Mouse (Mus musculus): ENCODE measurements around the gene Ppard.
"Not testable (repeated sequence)": the region's sequence is repeated elsewhere in the genome, so short reads cannot be mapped to it uniquely, and the experiment has no call there.

Ppard gene

DNA sequence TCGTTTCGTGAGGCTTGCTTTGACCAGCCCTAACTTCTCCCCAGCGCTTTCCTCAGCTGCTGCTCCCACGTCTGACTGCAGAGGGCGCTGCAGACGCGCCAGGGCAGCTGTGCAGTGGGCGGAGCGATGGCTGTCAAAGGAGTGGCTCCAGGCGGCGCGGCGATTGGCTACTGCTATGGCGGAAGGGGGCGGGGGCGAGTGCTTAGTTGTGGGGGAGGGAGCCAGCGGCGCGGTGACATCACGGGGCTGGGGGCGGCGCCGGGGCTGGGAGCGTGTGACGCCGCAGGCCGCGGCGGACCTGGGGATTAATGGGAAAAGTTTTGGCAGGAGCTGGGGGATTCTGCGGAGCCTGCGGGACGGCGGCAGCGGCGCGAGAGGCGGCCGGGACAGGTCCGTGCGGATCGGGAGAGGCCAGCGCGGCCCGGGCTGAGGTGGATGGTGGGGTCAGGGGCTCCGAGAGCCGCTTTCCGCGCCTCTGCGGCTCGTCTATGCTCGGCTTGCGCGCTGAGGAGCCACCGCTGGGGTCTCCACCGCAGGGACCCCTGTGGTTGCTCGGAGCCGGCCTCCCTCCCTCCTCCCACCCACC lies at the start of gene Ppard:
TSS of gene Ppard (plus strand) at position 226 of the 586 bp plus-strand sequence.
- peak; percentile 93 for DNase-seq (ENCODE audit: low read depth, low spot score)

DNA sequence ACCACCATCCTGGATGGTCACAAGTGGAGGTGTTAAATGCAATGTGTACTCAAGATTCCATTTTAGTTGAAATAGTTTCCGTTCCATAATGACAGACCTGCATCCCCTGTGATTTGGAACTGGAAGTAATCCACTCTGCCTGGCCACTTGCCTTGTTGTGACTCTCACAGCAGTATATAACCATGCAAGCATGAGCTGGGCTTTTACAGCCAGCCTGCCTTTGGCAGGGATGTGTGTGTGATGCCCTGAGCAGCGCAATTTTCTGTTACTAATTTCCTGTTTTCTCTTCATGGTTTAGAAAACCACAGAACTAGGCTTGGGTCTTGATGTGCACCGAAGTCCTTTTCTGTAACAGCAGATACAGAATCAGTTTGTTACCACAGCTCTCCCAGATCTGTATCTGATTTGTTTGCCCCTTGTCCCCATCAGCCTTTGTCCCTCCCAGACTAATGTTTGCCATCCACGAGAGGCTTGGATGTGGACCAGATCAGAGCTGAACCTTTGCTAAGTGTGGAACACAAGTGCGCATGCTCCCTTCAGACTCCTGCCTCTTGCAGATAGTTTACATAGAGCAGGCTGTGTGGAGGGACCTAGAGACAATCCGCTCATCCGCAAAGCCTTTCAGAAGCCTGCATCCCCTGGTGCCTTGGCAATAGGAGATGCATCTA lies 47.4 kb upstream of the Ppard start:
- no peak for DNase-seq (ENCODE audit: low read depth, low spot score)

DNA sequence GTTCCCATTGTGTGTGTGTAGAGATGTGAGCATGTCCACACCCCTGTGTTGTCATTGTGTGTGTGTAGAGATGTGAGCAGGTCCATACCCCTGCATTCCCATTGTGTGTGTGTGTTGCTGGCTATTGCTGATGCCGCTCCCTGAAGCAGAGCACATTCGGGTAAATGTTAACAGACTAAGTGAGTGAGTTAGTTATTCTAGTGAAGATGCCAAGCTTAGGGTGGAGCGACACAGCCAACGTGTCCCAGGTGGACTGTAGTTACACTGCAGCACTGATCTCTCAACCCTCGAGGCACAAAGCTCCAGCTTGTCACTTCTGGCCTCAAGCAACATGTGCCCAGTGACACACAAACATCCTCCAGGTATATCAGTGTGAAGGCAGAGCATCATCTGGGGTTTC lies 44.2 kb upstream of the Ppard start:
- no peak for DNase-seq (ENCODE audit: low read depth, low spot score)

DNA sequence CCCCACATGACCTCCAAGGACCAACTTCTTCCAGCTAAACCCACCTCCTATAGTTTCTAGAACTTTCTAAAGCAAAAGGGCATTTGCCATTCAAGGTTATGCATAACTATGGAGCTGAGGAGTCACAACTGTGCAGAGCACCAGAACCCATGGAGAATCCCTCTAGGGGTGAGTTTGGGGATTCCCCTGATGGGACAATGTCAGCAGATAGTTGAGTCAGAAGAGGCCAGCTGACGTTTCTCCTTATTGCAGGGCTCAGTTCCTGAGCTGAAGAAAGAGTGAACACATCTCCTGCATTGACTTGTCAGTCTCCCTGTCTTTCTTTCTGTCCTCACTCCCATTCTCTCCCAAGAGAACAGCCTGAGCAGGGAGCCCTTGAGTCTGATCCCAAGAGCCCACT lies 39.7 kb upstream of the Ppard start:
- DNase-seq (ENCODE audit: low read depth, low spot score): no peak

DNA sequence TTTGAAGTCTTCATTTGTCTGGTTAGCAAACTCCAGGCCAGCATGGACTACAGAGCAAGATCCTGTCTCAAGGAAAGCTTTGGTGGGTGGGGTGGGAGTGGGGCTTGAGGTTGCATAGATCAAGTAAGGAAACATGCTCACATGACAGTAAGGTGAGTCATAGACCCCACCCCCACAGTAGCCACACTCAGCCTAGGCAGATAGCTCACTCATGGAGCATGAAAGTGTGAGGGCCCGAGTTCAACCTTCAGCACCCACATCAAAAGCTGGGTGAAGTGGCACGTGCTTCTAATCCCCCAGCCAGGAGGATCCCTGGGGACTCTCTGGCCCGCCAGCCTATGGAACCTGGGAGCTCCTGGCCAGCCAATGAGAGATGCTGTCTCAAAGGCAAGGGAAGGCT lies 38.9 kb upstream of the Ppard start:
- no peak for DNase-seq (ENCODE audit: low read depth, low spot score)

DNA sequence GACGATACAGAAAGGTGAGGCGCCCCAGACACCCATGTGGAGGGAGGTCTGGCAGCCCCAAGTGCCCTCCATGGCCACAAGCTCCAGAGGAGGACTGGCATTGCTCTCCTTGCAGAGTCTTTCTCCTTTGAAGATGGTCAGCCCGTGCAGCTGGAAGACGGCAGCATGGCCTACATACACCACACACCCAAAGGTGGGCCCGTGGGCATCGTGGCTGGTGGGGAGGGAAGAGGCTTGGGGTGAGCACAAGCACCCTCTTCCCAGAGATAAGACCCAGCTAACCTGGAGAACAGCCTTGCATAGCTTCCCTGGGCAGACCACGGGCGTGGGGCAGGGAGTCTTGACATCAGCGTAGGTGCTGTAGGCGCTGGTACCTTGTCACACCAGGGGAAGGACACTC lies 37.5 kb upstream of the Ppard start:
- no peak for DNase-seq (ENCODE audit: low read depth, low spot score)

DNA sequence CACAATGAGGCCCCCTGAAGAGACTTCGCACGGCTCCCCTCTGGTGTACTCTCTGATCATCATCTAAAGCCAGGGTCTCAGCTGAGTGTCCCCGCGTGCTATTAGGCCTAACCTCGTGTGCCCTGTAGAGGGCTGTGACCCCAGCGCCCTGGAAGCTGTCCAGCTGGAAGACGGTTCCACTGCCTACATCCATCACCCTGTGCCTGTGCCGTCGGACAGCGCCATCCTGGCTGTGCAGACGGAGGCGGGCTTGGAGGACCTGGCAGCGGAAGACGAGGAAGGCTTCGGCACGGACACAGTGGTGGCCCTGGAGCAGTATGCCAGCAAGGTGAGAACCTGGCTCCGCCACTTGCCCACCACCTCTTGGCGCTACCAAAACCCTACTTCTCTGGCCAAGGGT lies 34.9 kb upstream of the Ppard start:
- no peak for DNase-seq (ENCODE audit: low read depth, low spot score)

DNA sequence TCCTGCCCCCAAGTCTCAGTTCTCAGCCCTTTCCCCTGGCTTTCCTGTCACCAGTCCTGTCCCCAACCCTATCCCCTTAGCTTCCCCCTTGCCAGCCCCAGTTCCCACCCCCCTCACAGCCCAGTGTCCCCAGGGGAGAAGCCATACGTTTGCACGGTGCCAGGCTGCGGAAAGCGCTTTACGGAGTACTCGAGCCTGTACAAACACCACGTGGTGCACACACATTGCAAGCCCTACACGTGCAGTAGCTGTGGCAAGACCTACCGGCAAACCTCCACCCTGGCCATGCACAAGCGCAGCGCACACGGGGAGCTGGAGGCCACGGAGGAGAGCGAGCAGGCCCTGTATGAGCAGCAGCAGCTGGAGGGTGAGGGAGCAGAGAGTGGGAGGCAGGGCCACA lies 30.5 kb upstream of the Ppard start:
- no peak for DNase-seq (ENCODE audit: low read depth, low spot score)

DNA sequence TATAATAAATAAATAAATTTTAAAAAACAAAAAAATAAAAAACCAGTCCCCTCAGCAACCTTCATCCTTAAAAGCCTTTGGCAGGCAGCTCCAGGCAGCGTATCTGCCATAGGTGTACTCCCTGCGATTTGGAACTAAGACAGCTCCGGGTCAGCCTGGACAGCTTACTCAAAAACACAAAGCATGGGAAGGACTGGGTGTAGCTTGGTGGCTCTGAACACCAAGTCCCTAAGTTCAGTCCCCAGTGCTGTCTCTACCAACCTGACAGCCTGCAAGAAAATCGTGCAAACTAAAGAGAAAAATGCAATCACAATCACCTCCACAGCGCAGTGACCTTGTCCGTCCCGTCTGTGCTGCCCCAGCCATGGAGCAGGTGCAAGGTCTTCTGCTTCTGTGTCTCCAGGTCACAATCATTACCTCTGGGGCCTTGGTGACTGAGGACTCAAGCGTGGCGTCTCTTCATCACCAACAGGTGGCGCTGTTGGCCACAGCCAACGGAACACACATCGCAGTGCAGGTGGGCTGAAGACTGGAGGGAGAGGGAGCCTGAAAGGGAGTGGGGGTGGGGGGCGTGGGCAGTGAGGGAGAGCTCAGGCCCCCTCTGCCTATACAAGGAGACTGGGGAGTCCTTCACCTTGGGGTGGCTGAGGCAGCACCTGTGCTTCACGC lies 28.3 kb upstream of the Ppard start:
- no peak for DNase-seq (ENCODE audit: low read depth, low spot score)

DNA sequence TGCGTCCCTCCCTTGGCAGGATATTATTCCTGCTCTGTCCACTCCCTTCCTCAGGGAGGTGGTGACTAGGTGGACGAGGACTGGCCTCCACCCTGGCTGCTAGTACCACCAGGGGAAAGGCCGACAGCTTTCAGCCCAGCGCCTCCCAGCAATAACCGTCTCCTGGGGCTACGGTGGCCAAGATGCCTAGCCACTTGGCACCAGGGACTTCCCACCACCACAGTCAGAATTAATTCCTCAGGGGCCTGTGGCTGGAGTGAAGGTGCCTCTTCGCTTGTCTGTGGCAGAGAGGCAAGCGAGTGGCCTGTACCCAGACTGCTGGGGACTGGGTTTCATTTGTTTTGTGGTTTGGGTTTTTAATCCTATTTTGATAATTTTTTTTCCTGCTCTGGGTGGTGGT lies 27.1 kb upstream of the Ppard start:
- no peak for DNase-seq (ENCODE audit: low read depth, low spot score)

DNA sequence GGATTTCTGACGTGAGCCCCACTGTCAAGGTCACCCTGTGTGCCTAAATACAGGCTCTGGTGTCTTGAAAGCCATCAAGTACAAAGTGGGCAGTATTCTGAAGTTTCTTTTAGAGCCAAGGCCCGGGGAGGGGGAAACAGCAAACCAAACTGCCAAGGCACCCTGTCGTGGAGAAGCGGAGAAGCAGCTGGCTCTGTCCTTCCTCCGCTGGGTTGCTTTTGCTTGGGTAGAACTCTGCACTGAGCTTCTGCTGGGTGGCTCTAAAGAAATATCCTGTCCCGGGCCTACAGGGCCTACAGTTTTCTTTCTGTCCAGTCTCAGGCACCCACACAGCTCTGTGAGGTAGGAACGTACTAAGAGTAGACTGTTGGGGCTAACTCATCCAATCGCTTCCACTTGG lies 25.4 kb upstream of the Ppard start:
- no peak for DNase-seq (ENCODE audit: low read depth, low spot score)

DNA sequence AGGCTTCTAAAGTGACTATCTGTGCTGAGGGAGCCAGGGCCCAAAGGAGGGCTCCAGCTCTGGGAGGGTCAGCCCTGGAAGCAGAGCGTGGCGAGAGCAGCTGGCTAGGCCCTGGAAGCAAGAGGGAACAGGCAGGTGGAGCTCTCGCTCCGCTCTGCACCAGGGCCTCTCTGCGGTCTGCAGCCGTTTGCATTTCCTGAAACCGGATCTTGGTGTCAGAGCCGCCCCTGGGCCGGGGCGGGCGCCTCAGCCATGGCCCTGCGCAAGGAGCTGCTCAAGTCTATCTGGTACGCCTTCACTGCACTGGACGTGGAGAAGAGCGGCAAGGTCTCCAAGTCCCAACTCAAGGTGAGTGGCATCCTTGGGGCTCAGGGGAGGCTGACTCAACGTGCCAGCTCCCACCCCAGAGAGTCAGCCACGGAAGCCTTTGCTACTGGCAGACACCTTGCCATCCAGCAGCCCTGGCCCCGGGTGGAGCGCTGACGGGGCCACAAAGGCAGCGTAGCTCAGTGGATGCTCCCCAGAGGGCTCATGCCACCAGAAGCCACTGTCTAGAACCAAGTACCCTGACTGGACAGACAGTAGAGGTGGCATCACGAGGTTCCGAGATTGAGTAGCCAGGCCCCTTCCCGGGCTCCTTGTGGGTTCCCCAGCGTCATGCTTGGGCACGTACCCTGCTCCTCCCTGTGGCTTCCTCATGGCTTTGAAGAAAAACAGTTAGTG lies 24.7 kb upstream of the Ppard start, which contains the start of gene Def6:
TSS of gene Def6 (plus strand) at position 188 of the 723 bp plus-strand sequence.
- no peak for DNase-seq (ENCODE audit: low read depth, low spot score)

DNA sequence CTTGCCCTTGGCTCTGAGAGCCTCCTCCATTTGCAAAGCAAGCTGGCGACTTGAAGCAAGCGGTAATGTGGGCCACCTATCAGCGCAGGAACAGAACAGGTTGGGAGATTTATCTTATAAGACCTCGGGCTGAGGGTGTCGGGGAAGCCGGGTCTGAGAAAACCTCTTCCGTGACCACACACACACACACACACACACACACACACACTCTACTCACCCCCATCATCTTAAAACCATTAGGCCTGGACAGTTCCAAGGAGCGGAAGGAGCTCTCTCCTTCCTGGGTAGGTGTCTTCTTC lies 24.2 kb upstream of the Ppard start:
- no peak for DNase-seq (ENCODE audit: low read depth, low spot score)

DNA sequence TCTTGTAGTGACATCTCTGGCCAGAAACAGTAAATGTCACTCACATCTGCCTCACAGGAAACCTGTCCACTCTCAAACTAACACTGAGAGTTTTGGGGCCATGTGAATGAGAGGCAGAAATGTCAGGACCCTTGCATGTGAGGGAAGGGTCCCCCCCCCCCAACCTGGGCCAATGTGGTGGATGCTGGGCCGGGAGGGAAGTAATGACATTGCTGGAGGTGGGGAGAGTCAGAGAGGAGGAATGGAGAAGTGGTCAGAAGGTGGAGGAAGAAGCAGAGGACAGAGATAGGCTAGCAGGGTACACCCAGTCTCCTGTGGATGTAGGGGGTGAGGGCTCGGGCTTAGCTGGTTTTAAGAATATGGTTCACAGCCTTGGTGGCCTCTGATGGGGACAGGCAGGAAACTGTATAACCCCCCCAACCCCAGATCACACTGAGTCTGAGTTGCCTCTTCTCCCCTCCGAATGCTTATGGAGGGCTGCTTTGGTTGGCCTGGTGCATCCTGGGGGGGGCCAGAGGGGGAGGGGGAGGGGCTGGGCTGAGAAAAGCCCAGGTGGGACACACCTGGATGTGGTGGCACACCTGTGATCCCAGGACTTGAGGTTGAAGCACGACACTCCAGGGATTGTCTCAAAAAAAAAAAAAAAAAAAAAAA lies 22.9 kb upstream of the Ppard start:
- DNase-seq (ENCODE audit: low read depth, low spot score): no peak

DNA sequence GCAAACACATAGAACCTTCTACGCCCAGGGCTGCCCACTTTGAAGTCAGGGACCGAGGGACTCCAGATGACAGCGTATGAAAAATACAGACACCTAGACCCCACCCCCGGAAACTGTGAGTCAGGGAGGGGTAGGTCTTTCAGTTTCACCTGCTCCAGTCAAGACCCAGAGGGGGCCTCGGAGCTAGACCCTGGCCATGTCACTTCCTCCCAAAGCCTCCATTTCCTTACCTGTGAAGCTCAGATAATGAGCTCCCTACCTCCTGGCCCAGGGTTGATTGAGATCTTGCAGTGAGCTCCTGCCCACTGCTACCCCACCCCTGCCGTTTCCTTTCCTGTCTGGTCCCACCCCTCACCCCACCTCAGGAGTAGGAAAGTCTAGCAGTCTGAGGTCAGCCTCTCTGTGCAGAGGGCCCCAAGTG lies 20.6 kb upstream of the Ppard start:
- DNase-seq (ENCODE audit: low read depth, low spot score): no peak

DNA sequence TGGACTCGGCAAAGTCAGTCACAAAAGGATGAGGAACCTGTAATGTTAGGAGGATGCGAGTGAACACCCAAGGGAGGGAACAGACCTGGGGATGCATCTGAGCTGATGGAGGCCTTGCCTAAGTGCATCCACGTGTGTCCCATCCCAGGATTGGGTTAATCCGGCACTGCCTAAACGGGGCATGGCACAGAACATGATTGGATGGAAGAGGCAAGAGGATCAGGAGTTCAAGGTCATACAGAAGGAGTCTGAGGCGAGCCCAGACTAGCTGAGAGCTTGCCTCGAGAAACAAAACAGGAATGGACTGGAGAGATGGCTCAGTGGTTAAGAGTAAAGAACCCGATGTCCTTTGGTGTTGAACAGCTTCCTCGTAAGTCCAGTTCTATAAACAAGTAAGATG lies 20.1 kb upstream of the Ppard start:
- no peak for DNase-seq (ENCODE audit: low read depth, low spot score)

DNA sequence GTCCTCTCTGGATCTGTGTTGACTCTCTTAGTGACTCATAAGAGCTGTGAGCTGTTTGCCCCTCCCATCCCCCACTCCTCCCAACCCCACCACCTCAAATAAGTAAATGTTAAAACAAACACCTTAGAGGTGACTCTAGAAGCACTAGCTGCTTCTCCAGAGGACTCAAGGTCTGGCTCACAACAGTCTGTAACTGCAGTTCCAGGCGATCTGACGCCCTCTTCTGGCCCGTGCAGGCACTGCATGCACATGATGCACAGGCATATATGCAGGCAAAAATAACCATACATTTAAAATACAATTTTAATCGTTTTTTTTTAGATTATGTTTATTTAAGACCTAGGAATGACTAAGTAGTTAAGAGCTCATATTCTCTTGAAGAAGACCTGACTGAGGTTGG lies 19.3 kb upstream of the Ppard start:
- no peak for DNase-seq (ENCODE audit: low read depth, low spot score)

DNA sequence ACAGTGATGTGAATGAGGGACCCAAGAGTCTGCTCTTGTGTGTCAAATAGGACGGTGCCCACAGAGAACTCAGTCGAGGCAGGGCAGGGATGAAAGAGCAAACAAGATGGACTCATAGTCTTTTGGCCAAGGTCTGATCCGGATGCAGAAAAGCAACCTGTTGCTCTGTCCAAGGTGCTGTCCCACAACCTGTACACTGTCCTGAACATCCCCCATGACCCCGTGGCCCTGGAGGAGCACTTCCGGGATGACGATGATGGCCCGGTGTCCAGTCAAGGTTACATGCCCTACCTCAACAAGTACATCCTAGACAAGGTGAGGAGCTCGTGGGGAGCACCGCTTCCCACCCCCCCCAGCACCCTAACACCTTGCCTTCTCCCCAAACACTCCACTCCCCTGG lies 15.7 kb upstream of the Ppard start:
- DNase-seq (ENCODE audit: low read depth, low spot score): no peak

DNA sequence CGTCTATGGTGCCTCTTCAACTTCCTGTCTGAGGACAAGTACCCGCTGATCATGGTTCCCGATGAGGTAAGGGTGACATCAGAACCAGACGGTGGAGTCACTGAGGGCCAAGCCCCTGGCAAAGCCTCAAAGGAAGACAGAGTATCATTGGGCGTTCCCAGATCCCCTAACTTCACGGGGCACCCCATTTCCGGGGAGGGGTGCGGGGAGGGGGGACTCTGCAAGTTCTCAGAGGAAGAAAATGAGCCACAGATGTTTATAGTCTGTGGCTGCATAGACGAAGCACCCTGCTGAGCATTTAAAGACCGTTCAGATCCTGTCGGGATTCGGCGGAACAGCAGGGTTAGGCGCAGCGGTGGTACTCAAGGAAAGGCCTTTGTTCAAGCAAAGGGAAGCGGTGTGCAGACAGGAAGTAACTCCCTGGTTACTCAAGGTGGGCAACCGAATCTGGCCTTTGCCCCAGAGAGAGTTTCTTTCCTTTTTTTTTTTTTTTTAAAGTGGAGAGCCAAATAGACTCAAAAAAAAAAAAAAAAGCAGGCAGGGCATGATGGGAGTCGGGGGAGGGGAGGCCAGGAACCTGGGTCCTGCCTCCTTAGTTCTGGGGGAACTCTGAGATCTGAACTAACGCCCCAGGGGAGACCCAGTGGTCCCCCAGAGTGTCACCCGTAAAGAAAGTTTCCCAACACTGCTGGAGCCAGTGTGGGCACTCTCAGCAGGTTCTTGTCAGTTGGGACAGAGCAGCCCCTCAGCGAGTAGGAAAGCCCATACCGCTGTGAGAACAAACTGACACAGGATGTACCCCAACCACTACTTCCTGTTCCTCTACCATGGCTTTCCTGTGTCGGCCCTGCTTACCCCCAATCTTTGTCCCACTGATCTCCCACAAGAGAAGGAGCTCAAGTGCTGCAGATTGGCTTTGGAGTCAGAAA lies 14.5 kb upstream of the Ppard start:
- DNase-seq (ENCODE audit: low read depth, low spot score): no peak

DNA sequence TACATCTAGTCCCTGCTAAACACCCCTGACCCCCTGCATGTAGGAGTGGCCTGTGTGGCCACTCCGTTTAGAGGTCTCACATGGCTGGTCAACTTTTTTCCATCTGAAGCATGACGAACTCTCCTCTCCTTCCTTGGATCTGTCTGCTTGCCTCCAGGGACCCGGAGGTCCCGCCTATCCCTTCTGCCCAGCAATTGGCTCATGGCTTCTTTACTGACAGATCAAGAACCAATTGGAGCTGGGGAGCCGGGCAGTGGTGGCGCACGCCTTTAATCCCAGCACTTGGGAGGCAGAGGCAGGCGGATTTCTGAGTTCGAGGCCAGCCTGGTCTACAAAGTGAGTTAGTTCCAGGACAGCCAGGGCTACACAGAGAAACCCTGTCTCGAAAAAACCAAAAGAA lies 10.0 kb upstream of the Ppard start:
- DNase-seq (ENCODE audit: low read depth, low spot score): not testable (repeated sequence)

All from retina, adult 2 months (tissue).